Mouse (Mus musculus): ENCODE measurements at regions not wholly inside any gene's neighbourhood (a gene's known extent, or its start where the extent isn't known, plus 50 kb on each side); places are given as distances from the start of the nearest gene placed in this dataset.

GRCm38 (mm10) chr4:55929141-55929782 lies 397.0 kb upstream of the Klf4 start:
- CTCF ChIA-PET, result no interaction called here

GRCm38 (mm10) chr4:55928670-55929069 lies 396.4 kb upstream of the Klf4 start:
- CTCF ChIA-PET, result no interaction called here

- CTCF ChIA-PET, result no interaction called here
Observed at GRCm38 (mm10) chr4:55928196-55928595, 395.9 kb upstream of the Klf4 start.

- CTCF ChIA-PET, result no interaction called here
Observed at GRCm38 (mm10) chr4:55927391-55927790, 395.1 kb upstream of the Klf4 start.

GRCm38 (mm10) chr4:55924974-55925373 lies 392.7 kb upstream of the Klf4 start:
- CTCF ChIA-PET, result no interaction called here

GRCm38 (mm10) chr4:55921217-55921616 lies 389.0 kb upstream of the Klf4 start:
- CTCF ChIA-PET, result no interaction called here

- CTCF ChIA-PET, result no interaction called here
Observed at GRCm38 (mm10) chr4:55894116-55894885, 362.0 kb upstream of the Klf4 start.

GRCm38 (mm10) chr4:55891656-55892055 lies 359.4 kb upstream of the Klf4 start:
- CTCF ChIA-PET, result interaction anchor here (0.6 kb wide), 1 partner anchor 210 kb away, joined by 19 read pairs; no protein-coding TSS in a partner anchor

GRCm38 (mm10) chr4:55887581-55887980 lies 355.3 kb upstream of the Klf4 start:
- CTCF ChIA-PET, result no interaction called here

- CTCF ChIA-PET, result no interaction called here
Observed at GRCm38 (mm10) chr4:55882541-55882940, 350.3 kb upstream of the Klf4 start.

- CTCF ChIA-PET, result no interaction called here
Observed at GRCm38 (mm10) chr4:55875304-55875703, 343.0 kb upstream of the Klf4 start.

- CTCF ChIA-PET, result interaction anchor here (0.6 kb wide), 1 partner anchor 590 kb away, joined by 28 read pairs; no protein-coding TSS in a partner anchor
Observed at GRCm38 (mm10) chr4:55874875-55875274, 342.6 kb upstream of the Klf4 start.

GRCm38 (mm10) chr4:55874276-55874675 lies 342.0 kb upstream of the Klf4 start:
- CTCF ChIA-PET, result interaction anchor here (0.6 kb wide), 1 partner anchor 590 kb away, joined by 28 read pairs; no protein-coding TSS in a partner anchor

- CTCF ChIA-PET, result no interaction called here
Observed at GRCm38 (mm10) chr4:55860055-55860454, 327.8 kb upstream of the Klf4 start.

- CTCF ChIA-PET, result no interaction called here
Observed at GRCm38 (mm10) chr4:55859211-55859761, 327.0 kb upstream of the Klf4 start.

GRCm38 (mm10) chr4:55851430-55851829 lies 319.2 kb upstream of the Klf4 start:
- CTCF ChIA-PET, result no interaction called here

- CTCF ChIA-PET, result interaction anchor here (0.7 kb wide), 1 partner anchor 13 kb away, joined by 3 read pairs; no protein-coding TSS in a partner anchor
Observed at GRCm38 (mm10) chr4:55851027-55851426, 318.8 kb upstream of the Klf4 start.

- CTCF ChIA-PET, result no interaction called here
Observed at GRCm38 (mm10) chr4:55843727-55844401, 311.6 kb upstream of the Klf4 start.

GRCm38 (mm10) chr4:55838568-55838967 lies 306.3 kb upstream of the Klf4 start:
- CTCF ChIA-PET, result interaction anchor here (0.6 kb wide), 1 partner anchor 12 kb away, joined by 3 read pairs; no protein-coding TSS in a partner anchor

GRCm38 (mm10) chr4:55824047-55824760 lies 291.9 kb upstream of the Klf4 start:
- CTCF ChIA-PET, result interaction anchor here (0.8 kb wide), 1 partner anchor 294 kb away, joined by 3 read pairs; no protein-coding TSS in a partner anchor

- CTCF ChIA-PET, result no interaction called here
Observed at GRCm38 (mm10) chr4:55823583-55823982, 291.3 kb upstream of the Klf4 start.

Data from spleen, embryonic (tissue).